Mouse (Mus musculus): ENCODE measurements around the gene Tmem259. TPM values are rescaled to one million over a fixed set of nuclear protein-coding genes. Genes with fewer than 3 reads are reported as not detected.

The Tmem259 gene
- polyA plus RNA-seq, 1 experiment from 2014 or later, result 13.1 TPM

DNA sequence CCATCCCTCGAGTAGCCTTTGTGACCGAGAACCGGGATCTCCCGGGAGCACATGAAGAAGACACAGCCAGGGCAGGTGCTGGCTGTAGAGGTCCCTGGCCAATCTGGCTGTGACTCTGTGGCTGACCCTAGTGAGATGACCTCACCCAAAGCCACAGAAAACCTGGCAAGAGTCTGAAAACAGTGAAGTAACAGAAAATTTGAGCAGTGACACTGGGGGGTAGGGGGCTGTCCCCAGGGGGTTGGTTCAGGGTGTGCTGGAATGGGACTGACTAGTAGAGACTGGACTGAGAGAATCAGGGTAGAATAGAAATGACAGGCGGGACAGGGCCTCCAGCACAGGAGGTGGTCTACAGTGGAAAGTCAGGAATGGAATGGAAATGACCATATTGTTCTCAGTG lies 925 bp downstream of the Tmem259 start:
- H3K4me3 ChIP-seq, result peak overlapping the region; percentile 78
- H3K4me1 ChIP-seq (replicated peaks), result peaks cover 60% of the 10 kb centered on the region
- H3K36me3 ChIP-seq, result peaks cover 38% of the 10 kb centered on the region
- peak overlapping the region; percentile 93 for H3K27ac ChIP-seq
- DNase-seq (ENCODE audit: low spot score), result no peak
- peaks cover 24% of the 10 kb centered on the region for H3K27me3 ChIP-seq (ENCODE audit: insufficient read depth, poor library complexity, severe bottlenecking)
- no peaks in the 10 kb centered on the region for H3K9me3 ChIP-seq
- WGBS, result 70% methylated on average over 5 of the region's 5 CpGs

DNA sequence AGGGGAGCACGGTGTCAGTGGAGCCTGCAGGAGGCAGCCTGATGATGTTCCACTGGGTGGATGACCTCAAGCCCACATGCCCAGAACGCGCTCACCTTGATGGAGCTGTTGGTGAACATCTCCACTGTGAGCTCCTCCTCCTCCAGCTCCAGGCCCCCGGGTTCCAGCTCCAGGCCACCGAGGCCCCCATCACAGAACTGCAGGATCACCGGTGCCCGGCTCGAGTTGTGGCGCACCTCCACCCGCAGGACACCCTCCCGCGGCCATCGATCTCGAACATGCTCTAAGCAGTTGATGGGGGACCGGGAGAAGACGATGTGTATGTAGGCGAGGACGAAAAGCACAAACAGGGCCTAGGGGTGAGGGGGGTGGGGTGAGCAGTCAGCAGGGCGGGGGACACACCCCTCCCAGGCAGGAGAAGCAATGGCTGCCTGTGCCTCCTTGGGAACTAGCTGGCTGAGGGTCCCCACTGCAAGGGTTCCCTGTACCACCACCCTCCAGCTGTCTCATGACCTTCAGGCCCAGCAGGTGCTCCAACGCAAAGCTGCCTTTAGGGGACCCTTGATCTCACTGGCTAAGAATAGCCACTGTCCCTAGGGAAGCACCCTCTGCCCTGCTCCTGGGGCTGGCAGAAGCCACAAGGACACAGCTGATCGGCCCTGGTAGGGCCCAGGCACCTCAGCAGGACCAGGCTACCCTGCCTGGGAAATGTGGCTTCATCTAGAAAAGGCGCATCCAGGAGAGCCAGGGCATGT lies 4.6 kb downstream of the Tmem259 start:
- DNase-seq (ENCODE audit: low spot score), result no peak
- 93% methylated on average over 22 of the region's 22 CpGs for WGBS
- Histone ChIP-seq H3K27ac (no peak overlapping the region), H3K9me3 (0 out of 2 replicates have a peak, but pooled peaks cover 9% of the 10 kb centered on the region), H3K4me3 (no peak overlapping the region; the same call in 1 of the 2 replicates), H3K27me3 (ENCODE audit: insufficient read depth, poor library complexity, severe bottlenecking) (peaks cover 20% of the 10 kb centered on the region), H3K36me3 (peaks cover 73% of the 10 kb centered on the region), H3K4me1 (replicated peaks) (peaks cover 36% of the 10 kb centered on the region)

DNA sequence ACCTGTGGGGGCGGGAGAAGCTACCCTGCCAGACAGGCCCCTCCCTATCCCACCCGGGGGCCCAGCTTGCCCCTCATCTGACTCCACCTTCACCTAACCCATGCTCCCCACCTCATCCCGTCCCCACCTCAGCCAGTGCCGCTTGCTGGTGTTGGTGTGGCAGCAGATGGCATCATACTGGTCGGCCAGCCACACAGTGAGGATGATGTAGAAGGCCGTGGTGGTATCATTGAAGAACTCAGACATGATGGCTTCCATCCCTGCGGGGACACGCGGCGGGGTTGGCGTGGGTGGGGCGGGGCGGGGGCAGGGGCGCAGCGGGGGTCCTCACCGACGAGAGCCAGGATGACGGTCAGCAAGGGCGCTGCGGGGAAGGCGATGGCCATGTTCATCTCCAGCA lies 6.1 kb downstream of the Tmem259 start:
- Histone ChIP-seq H3K4me3 (no peak overlapping the region), H3K9me3 (0 out of 2 replicates have a peak, but pooled peaks cover 9% of the 10 kb centered on the region), H3K4me1 (replicated peaks) (peaks cover 28% of the 10 kb centered on the region), H3K36me3 (peaks cover 83% of the 10 kb centered on the region), H3K27ac (no peak overlapping the region), H3K27me3 (ENCODE audit: insufficient read depth, poor library complexity, severe bottlenecking) (peaks cover 33% of the 10 kb centered on the region)
- WGBS, result 95% methylated on average over 21 of the region's 21 CpGs
- no peak for DNase-seq (ENCODE audit: low spot score)

DNA sequence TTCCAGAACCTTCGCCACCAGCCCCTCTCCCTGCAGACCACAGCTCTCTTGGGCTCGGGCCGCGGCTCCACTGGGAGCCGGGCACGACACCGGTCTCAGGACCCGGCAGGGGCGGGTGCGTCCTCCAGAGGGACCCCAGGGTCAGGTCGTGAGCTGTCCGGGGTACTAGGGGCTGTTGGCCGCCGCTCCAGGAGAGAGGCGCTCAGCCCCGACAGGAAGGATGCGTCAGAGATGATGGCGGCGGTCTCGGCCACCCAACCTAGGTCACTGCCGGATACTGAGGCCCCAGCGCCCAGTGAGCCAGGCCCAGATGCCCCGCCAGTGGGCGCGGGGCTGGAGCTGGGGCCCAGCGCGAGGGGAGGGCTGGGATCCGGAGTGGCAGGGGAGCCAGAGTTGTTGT lies 6.8 kb downstream of the Tmem259 start:
- H3K27ac ChIP-seq, result no peak overlapping the region
- WGBS, result 79% methylated on average over 28 of the region's 28 CpGs
- H3K36me3 ChIP-seq, result peaks cover 80% of the 10 kb centered on the region
- H3K4me3 ChIP-seq, result no peak overlapping the region
- H3K4me1 ChIP-seq (replicated peaks), result peaks cover 21% of the 10 kb centered on the region
- H3K27me3 ChIP-seq (ENCODE audit: insufficient read depth, poor library complexity, severe bottlenecking), result peaks cover 40% of the 10 kb centered on the region
- DNase-seq (ENCODE audit: low spot score), result no peak
- H3K9me3 ChIP-seq, result 0 out of 2 replicates have a peak, but pooled peaks cover 9% of the 10 kb centered on the region

DNA sequence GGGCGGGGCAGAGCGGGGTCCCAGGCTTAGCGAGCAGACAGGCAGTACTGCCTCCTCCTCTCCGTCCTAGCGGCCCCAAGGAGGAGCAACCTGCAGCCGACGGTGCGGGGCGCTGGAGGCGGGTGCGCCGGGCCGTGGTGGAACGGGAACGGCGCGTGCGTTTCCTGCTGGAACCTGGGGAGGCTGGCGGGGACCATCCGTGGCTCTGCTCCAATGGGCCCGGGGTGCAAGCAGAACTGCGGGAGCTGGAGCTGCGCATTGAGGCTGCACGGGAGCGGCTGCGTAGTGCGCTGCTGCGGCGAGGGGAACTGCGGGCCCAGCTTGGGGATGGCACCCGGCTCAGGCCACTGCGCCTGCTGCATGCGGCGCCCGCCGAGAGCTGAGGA lies 7.4 kb downstream of the Tmem259 start:
- no peak overlapping the region for H3K27ac ChIP-seq
- H3K36me3 ChIP-seq, result peaks cover 77% of the 10 kb centered on the region
- 79% methylated on average over 36 of the region's 36 CpGs for WGBS
- H3K9me3 ChIP-seq, result 0 out of 2 replicates have a peak, but pooled peaks cover 9% of the 10 kb centered on the region
- no peak for DNase-seq (ENCODE audit: low spot score)
- peaks cover 17% of the 10 kb centered on the region for H3K4me1 ChIP-seq (replicated peaks)
- peak overlapping the region; percentile 23 for H3K4me3 ChIP-seq
- H3K27me3 ChIP-seq (ENCODE audit: insufficient read depth, poor library complexity, severe bottlenecking), result peaks cover 46% of the 10 kb centered on the region

DNA sequence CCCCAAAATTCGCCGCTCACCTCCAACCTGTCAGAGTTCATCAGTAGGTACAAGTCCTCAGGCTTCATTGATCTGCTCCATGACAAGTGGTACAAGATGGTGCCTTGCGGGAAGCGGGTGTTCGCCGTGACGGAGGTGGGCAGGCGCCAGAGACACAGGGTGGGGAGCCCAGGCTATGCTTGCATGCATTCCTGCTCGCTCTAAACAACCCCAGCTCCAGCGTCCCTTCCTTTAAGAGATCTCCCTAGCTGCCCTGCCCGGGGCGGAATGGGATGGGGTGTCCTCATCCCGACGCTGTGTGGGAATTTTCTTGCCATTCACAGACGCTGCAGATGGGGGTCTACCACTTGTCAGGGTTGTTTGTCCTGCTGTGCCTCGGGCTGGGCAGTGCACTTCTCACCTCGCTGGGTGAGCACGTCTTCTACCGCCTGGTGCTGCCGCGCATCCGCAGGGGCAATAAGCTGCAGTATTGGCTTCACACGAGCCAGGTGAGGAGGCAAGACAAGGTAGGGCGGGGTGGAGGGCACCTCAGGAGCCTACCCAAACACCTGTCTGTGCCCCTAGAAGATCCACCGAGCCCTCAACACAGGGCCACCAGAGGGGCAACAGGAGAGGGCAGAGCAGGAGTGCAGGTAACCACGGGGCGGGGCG lies 7.9 kb downstream of the Tmem259 start:
- peaks cover 51% of the 10 kb centered on the region for H3K27me3 ChIP-seq (ENCODE audit: insufficient read depth, poor library complexity, severe bottlenecking)

DNA sequence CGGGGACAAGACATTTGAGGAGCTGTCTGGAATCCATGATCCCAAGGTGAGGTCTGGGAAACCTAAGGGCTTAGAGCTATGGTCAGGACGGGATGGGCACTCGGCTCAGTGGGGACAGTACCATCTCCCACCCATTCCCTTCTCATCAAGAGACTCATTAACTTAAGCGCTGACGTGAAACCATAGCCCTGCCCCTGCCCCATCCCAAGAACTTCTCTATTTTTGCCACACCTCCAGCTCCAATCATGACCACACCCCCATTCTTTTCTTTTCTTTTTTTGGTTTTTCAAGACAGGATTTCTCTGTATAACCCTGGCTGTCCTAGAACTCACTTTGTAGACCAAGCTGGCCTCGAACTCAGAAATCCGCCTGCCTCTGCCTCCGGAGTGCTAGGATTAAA lies 9.5 kb downstream of the Tmem259 start:
- H3K27me3 ChIP-seq (ENCODE audit: insufficient read depth, poor library complexity, severe bottlenecking), result peaks cover 67% of the 10 kb centered on the region
- no peak overlapping the region for H3K27ac ChIP-seq
- H3K9me3 ChIP-seq, result 0 out of 2 replicates have a peak, but pooled peaks cover 9% of the 10 kb centered on the region
- 90% methylated on average over 8 of the region's 8 CpGs for WGBS
- peaks cover 60% of the 10 kb centered on the region for H3K36me3 ChIP-seq
- no peak overlapping the region for H3K4me3 ChIP-seq
- peaks cover 14% of the 10 kb centered on the region for H3K4me1 ChIP-seq (replicated peaks)
- no peak for DNase-seq (ENCODE audit: low spot score)

More for the DNA sequence above, 7.9 kb downstream of the Tmem259 start:
- Histone ChIP-seq H3K36me3 (peaks cover 72% of the 10 kb centered on the region), H3K27ac (no peak overlapping the region), H3K4me1 (replicated peaks) (peaks cover 13% of the 10 kb centered on the region), H3K9me3 (0 out of 2 replicates have a peak, but pooled peaks cover 9% of the 10 kb centered on the region), H3K4me3 (peak overlapping the region; percentile 23)
- DNase-seq (ENCODE audit: low spot score), result no peak
- 86% methylated on average over 28 of the region's 28 CpGs for WGBS

DNA sequence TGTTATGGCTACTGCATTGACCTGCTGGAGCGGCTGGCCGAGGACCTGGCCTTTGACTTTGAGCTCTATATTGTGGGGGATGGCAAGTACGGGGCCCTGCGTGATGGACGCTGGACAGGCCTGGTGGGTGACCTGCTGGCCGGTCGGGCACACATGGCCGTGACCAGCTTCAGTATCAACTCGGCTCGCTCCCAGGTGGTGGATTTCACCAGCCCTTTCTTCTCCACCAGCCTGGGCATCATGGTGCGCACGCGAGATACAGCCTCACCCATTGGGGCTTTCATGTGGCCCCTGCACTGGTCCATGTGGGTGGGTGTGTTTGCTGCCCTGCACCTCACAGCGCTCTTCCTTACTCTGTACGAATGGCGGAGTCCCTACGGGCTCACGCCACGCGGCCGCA lies 10.0 kb downstream of the Tmem259 start:
- DNase-seq (ENCODE audit: low spot score), result no peak
- Histone ChIP-seq H3K27ac (no peak overlapping the region), H3K4me3 (no peak overlapping the region), H3K4me1 (replicated peaks) (peaks cover 13% of the 10 kb centered on the region), H3K9me3 (0 out of 2 replicates have a peak, but pooled peaks cover 9% of the 10 kb centered on the region), H3K27me3 (ENCODE audit: insufficient read depth, poor library complexity, severe bottlenecking) (peaks cover 72% of the 10 kb centered on the region), H3K36me3 (peaks cover 54% of the 10 kb centered on the region)
- WGBS, result 90% methylated on average over 21 of the region's 21 CpGs

DNA sequence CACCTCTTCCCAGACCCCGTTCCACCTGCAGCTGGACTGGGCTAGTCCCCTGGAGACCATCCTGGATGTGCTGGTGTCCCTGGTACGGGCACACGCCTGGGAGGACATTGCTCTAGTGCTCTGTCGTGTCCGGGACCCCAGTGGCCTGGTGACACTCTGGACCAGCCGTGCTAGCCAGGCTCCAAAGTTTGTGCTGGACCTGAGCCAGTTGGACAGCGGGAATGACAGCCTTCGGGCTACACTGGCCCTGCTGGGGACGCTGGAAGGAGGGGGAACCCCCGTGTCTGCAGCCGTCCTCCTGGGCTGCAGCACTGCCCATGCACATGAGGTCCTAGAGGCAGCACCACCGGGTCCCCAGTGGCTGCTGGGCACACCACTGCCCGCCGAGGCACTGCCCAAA lies 11.3 kb downstream of the Tmem259 start:
- DNase-seq (ENCODE audit: low spot score), result no peak
- H3K27me3 ChIP-seq (ENCODE audit: insufficient read depth, poor library complexity, severe bottlenecking), result peaks cover 79% of the 10 kb centered on the region
- peaks cover 13% of the 10 kb centered on the region for H3K4me1 ChIP-seq (replicated peaks)
- 71% methylated on average over 14 of the region's 14 CpGs for WGBS
- no peak overlapping the region for H3K27ac ChIP-seq
- H3K9me3 ChIP-seq, result 0 out of 2 replicates have a peak, but pooled peaks cover 9% of the 10 kb centered on the region
- H3K4me3 ChIP-seq, result peak overlapping the region; percentile 0; the same call in 1 of the 2 replicates
- H3K36me3 ChIP-seq, result peaks cover 50% of the 10 kb centered on the region

DNA sequence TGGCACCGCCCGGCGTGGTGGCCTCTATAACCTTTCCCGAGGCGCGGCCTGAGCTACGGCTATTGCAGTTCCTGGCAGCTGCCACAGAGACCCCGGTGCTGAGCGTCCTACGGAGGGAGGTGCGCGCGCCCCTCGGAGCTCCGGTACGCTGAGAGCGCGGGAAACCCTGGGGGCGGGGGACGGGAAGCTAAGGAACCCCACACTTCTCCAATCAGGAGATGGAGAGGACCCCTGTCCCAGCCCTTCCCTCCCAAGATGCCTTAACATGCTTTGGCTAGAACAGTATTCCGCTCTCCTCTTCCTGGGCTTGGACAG lies 13.0 kb downstream of the Tmem259 start:
- H3K36me3 ChIP-seq, result peaks cover 50% of the 10 kb centered on the region

DNA sequence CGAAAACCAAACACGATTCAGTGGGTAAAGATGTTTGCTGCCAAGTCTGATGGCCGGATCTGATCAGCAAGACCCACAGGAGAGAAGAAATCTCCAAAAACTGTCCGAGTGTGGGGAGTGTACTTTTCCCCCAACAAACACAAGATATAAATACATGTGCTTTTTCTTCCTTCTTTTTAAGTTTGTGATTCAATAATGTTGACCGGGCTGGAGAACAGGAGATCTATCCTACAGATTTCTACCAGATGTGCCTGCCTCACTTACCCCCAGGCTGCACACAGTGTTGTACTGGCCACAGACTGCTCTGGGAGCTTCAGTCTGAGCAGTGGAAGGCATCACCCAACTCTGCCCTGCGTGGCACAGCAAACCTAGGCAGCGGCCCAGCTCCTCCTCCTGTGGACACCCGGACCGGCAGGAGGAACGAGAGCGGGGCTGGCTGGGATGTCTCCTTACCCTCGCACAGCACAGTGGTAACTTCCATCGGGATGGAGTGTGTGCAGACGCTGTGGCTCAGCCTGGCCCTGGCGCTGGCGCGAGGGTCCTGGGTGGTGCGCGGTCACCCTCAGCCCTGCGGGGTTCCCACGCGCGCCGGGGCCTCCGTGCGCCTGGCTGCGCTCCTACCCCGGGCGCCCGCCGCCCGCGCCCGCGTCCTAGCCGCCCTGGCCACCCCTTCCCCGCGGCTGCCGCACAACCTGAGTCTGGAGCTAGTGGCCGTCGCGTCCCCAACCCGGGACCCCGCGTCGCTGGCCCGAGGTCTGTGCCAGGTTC lies 13.5 kb downstream of the Tmem259 start, which contains the start of gene Grin3b:
Gene Grin3b, plus strand, starts transcription at position 301 of the 768 bp plus-strand sequence.
- peak within 1 kb of the TSS; percentile 46 for H3K4me3 ChIP-seq
- WGBS, result 8% methylated on average over 47 of the region's 47 CpGs
- H3K27ac ChIP-seq, result peak within 1 kb of the TSS; percentile 35; the same call in 1 of the 2 replicates
- H3K27me3 ChIP-seq (ENCODE audit: insufficient read depth, poor library complexity, severe bottlenecking), result peaks cover 66% of the 10 kb centered on the region
- peaks cover 50% of the 10 kb centered on the region for H3K36me3 ChIP-seq
- H3K4me1 ChIP-seq (replicated peaks), result peaks cover 10% of the 10 kb centered on the region
- no peaks in the 10 kb centered on the region for H3K9me3 ChIP-seq
- no peak for DNase-seq (ENCODE audit: low spot score)

More for the DNA sequence above, 13.0 kb downstream of the Tmem259 start:
- Histone ChIP-seq H3K4me3 (peak overlapping the region; percentile 46), H3K9me3 (no peaks in the 10 kb centered on the region), H3K27me3 (ENCODE audit: insufficient read depth, poor library complexity, severe bottlenecking) (peaks cover 66% of the 10 kb centered on the region), H3K27ac (peak overlapping the region; percentile 35; the same call in 1 of the 2 replicates), H3K4me1 (replicated peaks) (peaks cover 10% of the 10 kb centered on the region)
- DNase-seq (ENCODE audit: low spot score), result peak; percentile 43
- 4% methylated on average over 21 of the region's 21 CpGs for WGBS

DNA sequence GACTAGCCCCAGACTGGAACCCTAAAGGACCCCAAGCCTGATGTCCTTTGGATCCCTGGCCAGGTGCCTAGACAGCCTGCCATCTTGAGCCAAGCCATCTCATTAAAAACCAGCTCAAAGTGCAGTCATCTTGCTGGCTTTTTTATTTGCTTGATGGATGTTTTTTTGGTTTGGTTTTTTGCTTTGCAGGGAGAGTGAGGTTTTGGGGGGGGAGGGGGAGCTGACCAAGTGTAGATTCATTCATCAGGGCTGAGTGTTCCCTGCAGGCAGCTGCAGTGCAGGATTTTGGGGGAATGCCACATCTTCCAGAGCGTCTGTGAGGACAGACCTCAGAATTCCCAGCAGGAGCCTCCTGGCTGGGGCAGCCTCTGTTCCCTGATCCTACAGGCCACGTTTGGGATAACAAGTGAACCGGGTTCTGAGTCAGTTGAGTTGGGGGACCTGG lies 15.0 kb downstream of the Tmem259 start:
- Histone ChIP-seq H3K27me3 (ENCODE audit: insufficient read depth, poor library complexity, severe bottlenecking) (peaks cover 64% of the 10 kb centered on the region), H3K36me3 (peaks cover 52% of the 10 kb centered on the region)

More for the DNA sequence above, 15.0 kb downstream of the Tmem259 start:
- Histone ChIP-seq H3K27ac (no peak overlapping the region), H3K4me3 (no peak overlapping the region), H3K4me1 (replicated peaks) (peaks cover 10% of the 10 kb centered on the region), H3K9me3 (no peaks in the 10 kb centered on the region)
- no peak for DNase-seq (ENCODE audit: low spot score)
- WGBS, result 11% methylated on average over 3 of the region's 3 CpGs
